Mouse (Mus musculus) embryonic facial prominence, embryonic 14.5 days (tissue): ENCODE measurements at regions not wholly inside any gene's neighbourhood (a gene's known extent, or its start where the extent isn't known, plus 50 kb on each side); places are given as distances from the start of the nearest gene placed in this dataset.

Source experiments
- ATAC-seq: fragments of 200-750 bp; cut with Nextera tagmentation; 2 replicates; pipeline ENCODE4 v1.8.0; 2017; ENCODE audit warnings: low read depth, moderate number of reproducible peaks, moderate TSS enrichment
- DNase-seq: peaks from one replicate; pipeline ENCODE4 v3.0.0-alpha.2; 2015; ENCODE audit warnings: low spot score
- H3K27ac ChIP-seq: fragments of 300-500 bp; sonication (generic); replicated peaks from 2 replicates; pipeline ENCODE4 v1.5.1; 2014; ENCODE audit warnings: low read depth, mild to moderate bottlenecking, low read length, moderate library complexity
- H3K27me3 ChIP-seq: fragments of 300-500 bp; sonication (generic); replicated peaks from 2 replicates; pipeline ENCODE4 v1.6.1; 2014; ENCODE audit warnings: low read length; ENCODE audit not compliant: control insufficient read depth, insufficient read depth
- H3K36me3 ChIP-seq: fragments of 300-500 bp; sonication (generic); 2 replicates; pipeline ENCODE4 v1.6.1; 2014; ENCODE audit warnings: low read length, mixed read lengths; ENCODE audit not compliant: control insufficient read depth, insufficient read depth
- H3K4me1 ChIP-seq: fragments of 300-500 bp; sonication (generic); 2 replicates; pipeline ENCODE4 v1.6.1; 2014; ENCODE audit warnings: antibody characterized with exemption, low read length; ENCODE audit not compliant: control insufficient read depth, insufficient read depth
- H3K4me2 ChIP-seq: fragments of 300-500 bp; sonication (generic); 2 replicates; pipeline ENCODE4 v1.6.1; 2014; ENCODE audit warnings: low read depth, mild to moderate bottlenecking, low read length, moderate library complexity, mixed read lengths
- H3K4me3 ChIP-seq: fragments of 300-500 bp; sonication (generic); 2 replicates; pipeline ENCODE4 v1.5.1; 2014; ENCODE audit warnings: low read depth, mild to moderate bottlenecking, low read length
- H3K9ac ChIP-seq: fragments of 300-500 bp; sonication (generic); 2 replicates; pipeline ENCODE4 v1.6.1; 2014; ENCODE audit warnings: low read depth, mild to moderate bottlenecking, low read length, moderate library complexity, mixed read lengths
- H3K9me3 ChIP-seq: fragments of 300-500 bp; sonication (generic); 2 replicates; pipeline ENCODE4 v1.6.1; 2016; ENCODE audit warnings: low read length; ENCODE audit not compliant: control insufficient read depth
- WGBS: fragments of 180-500 bp; shearing (Covaris S2); extraction: QIAGEN DNeasy Blood & Tissue Kit; methylation state at CpG from one replicate; pipeline ENCODE4 v1.1.7; 2014; 5-methylcytosine and 5-hydroxymethylcytosine counted together

DNA sequence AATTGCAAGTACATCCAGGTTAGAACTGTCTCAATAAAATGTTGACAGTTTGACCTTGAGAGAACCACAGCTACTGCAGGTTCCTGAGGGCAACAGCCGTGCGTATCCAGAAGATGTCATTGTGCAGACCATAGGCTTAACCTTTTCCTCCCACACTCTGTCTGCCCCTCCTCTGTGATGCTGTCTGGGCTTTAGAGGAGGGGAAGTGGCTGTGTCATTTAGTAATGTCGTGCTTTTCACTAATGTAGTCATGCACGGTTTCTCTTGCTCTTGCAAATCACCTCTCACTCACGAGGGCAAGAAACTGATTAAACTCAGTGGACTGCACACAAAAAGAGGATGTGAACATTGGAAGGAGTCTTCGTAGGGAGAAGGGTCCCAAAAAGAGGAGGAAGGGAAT, 443.8 kb upstream of the Tom1l1 start:
- Histone ChIP-seq H3K4me1 (no peaks in the 10 kb centered on the region), H3K4me3 (no peak overlapping the region), H3K36me3 (no peaks in the 10 kb centered on the region), H3K9me3 (no peaks in the 10 kb centered on the region), H3K9ac (no peak overlapping the region), H3K27me3 (no peaks in the 10 kb centered on the region), H3K4me2 (no peak overlapping the region), H3K27ac (no peak overlapping the region)
- ATAC-seq (no peak), DNase-seq (no peak)
- WGBS = 37% methylated on average over 6 of the region's 6 CpGs

DNA sequence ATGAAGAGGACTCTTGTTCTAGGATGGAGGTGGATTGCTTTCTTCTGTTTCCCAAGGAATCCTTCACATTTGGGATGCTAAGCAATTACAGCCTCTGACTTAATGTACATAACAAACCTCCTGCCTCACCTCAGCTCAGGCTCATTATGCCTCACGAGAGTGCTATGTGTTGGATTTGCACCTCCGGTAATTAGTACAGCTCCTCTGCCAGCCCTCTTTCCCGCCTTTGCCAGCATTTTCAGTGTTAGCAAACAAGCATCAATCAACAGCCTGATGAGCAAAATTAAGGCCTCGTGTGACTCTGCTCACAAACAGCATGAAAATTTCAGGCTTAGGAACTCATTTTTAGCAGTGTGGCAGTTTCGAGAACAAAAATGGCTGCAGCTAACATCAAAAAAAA, 410.0 kb upstream of the Tom1l1 start:
- H3K27ac ChIP-seq = no peak overlapping the region
- no peak overlapping the region for H3K4me2 ChIP-seq
- ATAC-seq = no peak
- H3K9ac ChIP-seq = no peak overlapping the region
- no peaks in the 10 kb centered on the region for H3K9me3 ChIP-seq
- no peaks in the 10 kb centered on the region for H3K36me3 ChIP-seq
- no peak overlapping the region for H3K4me3 ChIP-seq
- no peaks in the 10 kb centered on the region for H3K27me3 ChIP-seq
- WGBS = 54% methylated on average over 5 of the region's 5 CpGs
- DNase-seq = no peak
- no peaks in the 10 kb centered on the region for H3K4me1 ChIP-seq

DNA sequence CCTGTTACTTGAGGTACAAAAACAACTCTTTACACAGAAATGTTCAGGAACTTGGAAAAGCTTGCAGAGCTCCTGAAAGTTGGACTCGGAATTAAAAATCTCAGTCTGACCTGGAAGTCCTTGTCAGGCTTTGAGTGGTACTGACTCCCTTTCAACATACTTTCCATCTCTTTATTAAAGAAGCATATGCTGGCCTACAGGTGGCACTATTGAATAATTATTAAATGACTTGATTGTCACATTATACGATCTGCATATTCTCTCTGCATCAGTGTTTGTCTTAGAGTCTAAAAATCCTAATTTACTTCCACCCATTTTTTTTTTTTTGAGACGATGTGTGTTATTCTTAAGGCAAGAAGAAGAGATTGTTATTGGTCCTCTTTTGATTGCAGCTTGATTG, 409.4 kb upstream of the Tom1l1 start:
- DNase-seq (peak; percentile 18), ATAC-seq (no peak)
- Histone ChIP-seq H3K4me1 (no peaks in the 10 kb centered on the region), H3K4me3 (no peak overlapping the region), H3K27ac (no peak overlapping the region), H3K27me3 (no peaks in the 10 kb centered on the region), H3K9me3 (no peaks in the 10 kb centered on the region), H3K4me2 (no peak overlapping the region), H3K36me3 (no peaks in the 10 kb centered on the region), H3K9ac (no peak overlapping the region)
- WGBS = 51% methylated on average over 3 of the region's 3 CpGs

DNA sequence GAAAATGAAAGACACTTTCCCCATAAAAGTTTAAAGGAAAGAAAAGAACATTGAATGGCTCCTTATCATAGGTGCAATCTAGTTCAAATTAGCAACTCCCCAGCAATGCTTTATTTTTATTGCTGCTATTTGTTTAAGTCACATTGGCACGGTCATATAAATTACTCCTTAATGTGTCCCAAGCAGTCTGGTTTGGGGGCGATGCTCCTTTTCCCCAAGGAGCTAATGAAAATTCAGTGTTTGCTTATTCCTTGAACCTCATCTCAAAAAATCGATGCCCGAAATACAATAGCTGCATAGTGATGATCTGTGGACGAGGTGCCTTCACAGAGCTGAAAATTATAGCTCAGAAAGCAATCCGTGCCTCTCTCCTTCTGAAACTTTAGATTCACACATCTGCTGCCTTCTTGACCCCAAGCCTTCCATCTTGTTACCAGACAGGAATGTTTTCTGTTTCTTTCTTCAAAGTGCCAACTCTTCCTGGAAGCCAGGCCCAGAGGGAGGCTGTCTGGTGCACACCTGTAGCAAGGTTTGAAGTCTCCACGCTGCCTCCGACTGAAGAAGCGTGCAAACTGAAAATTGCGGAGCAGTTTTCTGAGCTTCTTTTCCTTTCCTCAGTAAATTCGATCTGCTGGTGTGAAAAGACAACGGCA, 408.0 kb upstream of the Tom1l1 start:
- 40% methylated on average over 12 of the region's 12 CpGs for WGBS
- Histone ChIP-seq H3K9ac (no peak overlapping the region), H3K27ac (no peak overlapping the region), H3K4me2 (no peak overlapping the region), H3K9me3 (no peaks in the 10 kb centered on the region), H3K4me1 (no peaks in the 10 kb centered on the region), H3K27me3 (no peaks in the 10 kb centered on the region), H3K4me3 (no peak overlapping the region), H3K36me3 (no peaks in the 10 kb centered on the region)
- ATAC-seq (no peak), DNase-seq (no peak)

DNA sequence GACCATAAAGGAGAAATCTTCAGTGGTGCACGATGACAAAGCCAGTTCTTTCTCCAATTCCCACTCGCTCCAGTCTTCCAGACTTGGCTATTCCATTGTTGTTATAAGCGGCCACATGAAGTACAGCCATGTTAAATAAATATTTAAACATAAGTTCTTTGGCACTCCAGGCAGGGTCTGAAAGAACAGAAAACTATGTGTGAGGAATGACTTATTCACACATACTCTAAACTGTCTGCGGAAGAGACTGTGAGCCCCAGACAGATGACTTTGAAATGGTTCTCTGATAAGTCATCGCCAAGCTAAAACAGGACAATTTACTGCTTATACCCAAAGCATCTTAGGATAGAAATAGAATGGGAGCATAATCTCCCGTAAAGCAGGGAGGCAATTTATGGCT, 377.2 kb upstream of the Tom1l1 start:
- Histone ChIP-seq H3K27me3 (no peaks in the 10 kb centered on the region), H3K9me3 (no peaks in the 10 kb centered on the region), H3K9ac (no peak overlapping the region), H3K4me2 (no peak overlapping the region), H3K4me1 (no peaks in the 10 kb centered on the region), H3K27ac (no peak overlapping the region), H3K36me3 (no peaks in the 10 kb centered on the region), H3K4me3 (no peak overlapping the region)
- ATAC-seq (no peak), DNase-seq (no peak)
- 71% methylated on average over 6 of the region's 6 CpGs for WGBS

DNA sequence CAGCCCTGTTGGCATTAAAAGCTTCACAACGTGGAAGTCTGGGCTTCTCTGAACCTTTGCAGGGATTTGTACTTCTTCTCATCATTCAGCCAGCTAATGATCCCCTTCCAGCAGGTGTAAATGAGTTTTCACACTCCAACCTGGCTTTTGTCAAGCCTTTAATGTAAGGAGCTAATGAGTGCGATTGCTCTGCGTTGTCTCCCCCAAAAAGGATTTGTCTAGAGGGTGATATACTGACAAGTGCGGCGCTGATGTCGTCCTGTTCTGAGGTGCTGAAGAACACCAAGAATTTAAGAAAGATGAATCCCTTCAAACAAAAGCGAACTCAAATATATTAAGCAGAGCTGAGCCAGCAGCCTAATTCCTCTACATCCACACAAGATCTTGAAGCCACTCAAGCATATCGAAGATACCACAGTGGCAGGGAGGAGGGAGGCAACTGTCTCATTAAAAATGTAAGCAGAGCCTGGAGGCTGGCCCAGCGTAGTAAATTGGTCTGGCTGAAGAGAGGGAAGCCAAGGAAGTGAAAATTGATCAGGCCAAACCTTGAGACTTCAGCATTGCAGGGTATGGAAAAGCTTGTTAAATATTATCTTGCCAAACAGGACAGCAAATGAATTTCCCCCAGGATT, 368.9 kb upstream of the Tom1l1 start:
- 58% methylated on average over 9 of the region's 9 CpGs for WGBS
- H3K4me2 ChIP-seq = no peak overlapping the region
- no peak overlapping the region for H3K4me3 ChIP-seq
- no peaks in the 10 kb centered on the region for H3K4me1 ChIP-seq
- no peak overlapping the region for H3K9ac ChIP-seq
- H3K36me3 ChIP-seq = no peaks in the 10 kb centered on the region
- H3K27ac ChIP-seq = no peak overlapping the region
- no peak for ATAC-seq
- no peaks in the 10 kb centered on the region for H3K27me3 ChIP-seq
- no peaks in the 10 kb centered on the region for H3K9me3 ChIP-seq
- DNase-seq = peak; percentile 47

DNA sequence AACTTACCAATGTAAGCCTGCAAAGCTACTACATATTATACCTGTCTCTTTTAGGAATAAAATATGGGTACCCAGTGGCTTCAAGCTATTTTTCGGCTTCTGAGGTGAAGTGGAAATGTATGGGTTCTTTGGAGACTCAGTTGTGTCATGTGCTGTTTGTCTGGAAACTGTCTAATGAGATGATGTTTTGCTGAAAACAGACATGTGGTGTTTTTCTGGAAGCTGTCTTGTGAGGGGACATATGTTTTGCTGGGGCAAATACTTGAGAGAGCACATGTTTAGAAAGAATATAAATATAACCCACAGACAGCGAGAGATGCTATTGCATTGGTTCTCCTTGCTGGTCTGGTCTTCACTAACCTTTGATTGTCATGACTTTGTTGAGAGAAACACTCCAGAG, 365.2 kb upstream of the Tom1l1 start:
- Histone ChIP-seq H3K4me1 (no peaks in the 10 kb centered on the region), H3K27ac (no peak overlapping the region), H3K4me2 (no peak overlapping the region), H3K36me3 (no peaks in the 10 kb centered on the region), H3K9ac (no peak overlapping the region), H3K27me3 (no peaks in the 10 kb centered on the region), H3K4me3 (no peak overlapping the region), H3K9me3 (no peaks in the 10 kb centered on the region)
- ATAC-seq = no peak
- WGBS = 88% methylated on average over 2 of the region's 2 CpGs
- DNase-seq = no peak

DNA sequence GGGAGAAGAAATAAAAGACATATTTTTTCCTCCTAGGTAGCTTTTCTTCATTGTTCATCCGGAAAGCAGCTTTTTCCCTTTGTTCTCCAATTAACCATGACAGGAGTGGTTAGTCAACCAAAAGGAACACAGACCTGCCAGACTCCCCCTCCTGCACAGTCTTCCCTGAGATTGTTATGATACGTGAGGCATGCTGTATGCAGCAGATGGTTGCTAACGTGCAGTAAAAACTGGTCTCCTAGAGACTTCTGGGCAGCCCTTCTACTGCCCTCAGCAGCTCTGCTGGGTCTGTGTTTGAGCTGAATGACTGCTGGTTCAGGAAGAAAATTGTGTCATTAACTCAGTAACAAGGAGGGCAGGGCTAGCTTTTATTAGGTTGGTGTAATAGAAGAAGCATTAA, 363.5 kb upstream of the Tom1l1 start:
- Histone ChIP-seq H3K27ac (no peak overlapping the region), H3K4me2 (no peak overlapping the region), H3K36me3 (no peaks in the 10 kb centered on the region), H3K9ac (no peak overlapping the region), H3K27me3 (no peaks in the 10 kb centered on the region), H3K4me3 (no peak overlapping the region), H3K4me1 (no peaks in the 10 kb centered on the region), H3K9me3 (no peaks in the 10 kb centered on the region)
- WGBS = 43% methylated on average over 3 of the region's 3 CpGs
- ATAC-seq (peak; percentile 83), DNase-seq (peak; percentile 40)

DNA sequence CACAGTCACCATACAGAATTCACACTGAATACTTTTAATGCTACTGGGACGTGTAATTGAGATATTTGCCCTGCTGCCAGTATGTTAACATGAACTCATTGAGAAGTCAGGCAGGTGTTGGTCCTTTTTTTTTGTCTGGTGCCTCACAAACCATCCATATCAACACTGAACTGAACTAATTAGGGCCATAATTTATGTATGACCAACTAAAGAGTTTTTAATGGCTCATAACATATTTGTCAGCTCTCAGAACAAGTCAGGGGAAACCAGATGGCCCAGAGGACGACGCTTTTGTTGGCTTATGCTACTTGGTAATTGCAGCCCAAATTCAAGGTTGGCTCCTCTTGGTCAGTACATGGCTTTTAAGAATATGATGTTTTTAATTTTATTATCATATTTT, 353.3 kb upstream of the Tom1l1 start:
- Histone ChIP-seq H3K27me3 (no peaks in the 10 kb centered on the region), H3K4me3 (no peak overlapping the region), H3K36me3 (no peaks in the 10 kb centered on the region), H3K9me3 (no peaks in the 10 kb centered on the region), H3K27ac (no peak overlapping the region), H3K4me2 (no peak overlapping the region), H3K4me1 (no peaks in the 10 kb centered on the region), H3K9ac (no peak overlapping the region)
- DNase-seq = no peak
- no peak for ATAC-seq
- 73% methylated on average over 3 of the region's 3 CpGs for WGBS
